Mouse (Mus musculus) hindbrain, embryonic 11.5 days (tissue): ENCODE data around the gene Fam168b. TPM values are rescaled to one million over a fixed set of nuclear protein-coding genes. Genes with fewer than 3 reads are reported as not detected.

Source experiments
- ATAC-seq: fragments of 200-750 bp; cut with Nextera tagmentation; 2 replicates; pipeline ENCODE4 v1.8.0; 2017; ENCODE audit warnings: mild to moderate bottlenecking, moderate TSS enrichment, moderate library complexity; ENCODE audit not compliant: low FRiP score
- DNase-seq: peaks from one replicate; pipeline ENCODE4 v3.0.0-alpha.2; 2015; ENCODE audit warnings: low spot score
- H3K27ac ChIP-seq: fragments of 300-500 bp; sonication (generic); 2 replicates; pipeline ENCODE4 v1.5.1; 2014; ENCODE audit warnings: mild to moderate bottlenecking, low read depth, low read length
- H3K27me3 ChIP-seq: fragments of 300-500 bp; sonication (generic); 2 replicates; pipeline ENCODE4 v1.6.1; 2014; ENCODE audit warnings: mild to moderate bottlenecking, low read length, moderate library complexity, mixed read lengths; ENCODE audit not compliant: control insufficient read depth, insufficient read depth
- H3K36me3 ChIP-seq: fragments of 300-500 bp; sonication (generic); 2 replicates; pipeline ENCODE4 v1.6.1; 2014; ENCODE audit warnings: mild to moderate bottlenecking, low read length, moderate library complexity, mixed read lengths; ENCODE audit not compliant: control insufficient read depth, insufficient read depth
- H3K4me1 ChIP-seq: fragments of 300-500 bp; sonication (generic); replicated peaks from 2 replicates; pipeline ENCODE4 v1.6.1; 2014; ENCODE audit warnings: low read length, mixed read lengths; ENCODE audit not compliant: control insufficient read depth, insufficient read depth
- H3K4me2 ChIP-seq: fragments of 300-500 bp; sonication (generic); replicated peaks from 2 replicates; pipeline ENCODE4 v1.6.1; 2014; ENCODE audit warnings: mild to moderate bottlenecking, low read depth, low read length
- H3K4me3 ChIP-seq: fragments of 300-500 bp; sonication (generic); 2 replicates; pipeline ENCODE4 v1.5.1; 2014; ENCODE audit warnings: low read depth, low read length
- H3K9ac ChIP-seq: fragments of 300-500 bp; sonication (generic); 2 replicates; pipeline ENCODE4 v1.6.1; 2014; ENCODE audit warnings: low read depth, low read length
- H3K9me3 ChIP-seq: fragments of 300-500 bp; sonication (generic); 2 replicates; pipeline ENCODE4 v1.6.1; 2016; ENCODE audit warnings: low read length; ENCODE audit not compliant: control insufficient read depth
- WGBS: fragments of 180-500 bp; shearing (Covaris S2); extraction: QIAGEN DNeasy Blood & Tissue Kit; methylation state at CpG from one replicate; pipeline ENCODE4 v1.1.7; 2014; 5-methylcytosine and 5-hydroxymethylcytosine counted together
- polyA plus RNA-seq: library from polyadenylated mRNA; unstranded; fragments of >200 nt; fragmentation: Nextera tagmentation; extraction: Ambion mirVana; gene quantifications from 2 replicates; pipeline ENCODE4 v1.2.1, GENCODE M21; 2014

Fam168b gene
- polyA plus RNA-seq, 1 experiment from 2014 or later = 75.6 TPM

- 2% methylated on average over 12 of the region's 12 CpGs for WGBS
- H3K27me3 ChIP-seq = no peaks in the 10 kb centered on the region
- peak overlapping the region; percentile 80 for H3K9ac ChIP-seq
- DNase-seq (peak; percentile 35), ATAC-seq (no peak)
- peak overlapping the region; percentile 91 for H3K4me2 ChIP-seq
- peak overlapping the region; percentile 88 for H3K27ac ChIP-seq
- H3K9me3 ChIP-seq = no peaks in the 10 kb centered on the region
- no peaks in the 10 kb centered on the region for H3K4me1 ChIP-seq
- H3K4me3 ChIP-seq = peak overlapping the region; percentile 81
- H3K36me3 ChIP-seq = no peaks in the 10 kb centered on the region
These were observed 1.0 kb downstream of the Fam168b start for GRCm38 (mm10) chr1:34841709-34842388.

- H3K9me3 ChIP-seq = no peaks in the 10 kb centered on the region
- H3K4me2 ChIP-seq = no peak overlapping the region
- no peaks in the 10 kb centered on the region for H3K4me1 ChIP-seq
- H3K27me3 ChIP-seq = no peaks in the 10 kb centered on the region
- no peak for DNase-seq
- no peak overlapping the region for H3K9ac ChIP-seq
- peaks cover 4% of the 10 kb centered on the region; the same call in 1 of the 2 replicates for H3K36me3 ChIP-seq
- 69% methylated on average over 12 of the region's 12 CpGs for whole genome bisulfite sequencing
- no peak overlapping the region for H3K27ac ChIP-seq
- H3K4me3 ChIP-seq = no peak overlapping the region
- no peak for ATAC-seq
These were observed 3.6 kb downstream of the Fam168b start for GRCm38 (mm10) chr1:34839241-34839640.

GRCm38 (mm10) chr1:34837951-34838689 is 4.7 kb downstream of the Fam168b start:
- Histone ChIP-seq H3K4me2 (no peak overlapping the region), H3K9ac (no peak overlapping the region), H3K9me3 (no peaks in the 10 kb centered on the region), H3K27ac (no peak overlapping the region), H3K4me1 (no peaks in the 10 kb centered on the region), H3K36me3 (peaks cover 4% of the 10 kb centered on the region; the same call in 1 of the 2 replicates), H3K4me3 (no peak overlapping the region), H3K27me3 (no peaks in the 10 kb centered on the region)
- ATAC-seq = no peak
- 70% methylated on average over 6 of the region's 6 CpGs for WGBS
- no peak for DNase-seq

- H3K27ac ChIP-seq = no peak overlapping the region
- H3K4me2 ChIP-seq = no peak overlapping the region
- H3K36me3 ChIP-seq = peaks cover 4% of the 10 kb centered on the region; the same call in 1 of the 2 replicates
- WGBS = 91% methylated on average over 2 of the region's 2 CpGs
- DNase-seq = no peak
- no peak for ATAC-seq
- no peaks in the 10 kb centered on the region for H3K27me3 ChIP-seq
- H3K4me1 ChIP-seq = no peaks in the 10 kb centered on the region
- H3K9me3 ChIP-seq = no peaks in the 10 kb centered on the region
- H3K9ac ChIP-seq = no peak overlapping the region
- no peak overlapping the region for H3K4me3 ChIP-seq
These were observed 8.0 kb downstream of the Fam168b start for GRCm38 (mm10) chr1:34834904-34835303.

- DNase-seq = no peak
- H3K4me3 ChIP-seq = no peak overlapping the region
- no peak for ATAC-seq
- no peaks in the 10 kb centered on the region for H3K4me1 ChIP-seq
- H3K4me2 ChIP-seq = no peak overlapping the region
- 82% methylated on average over 1 of the region's 1 CpGs for WGBS
- H3K27me3 ChIP-seq = no peaks in the 10 kb centered on the region
- no peak overlapping the region for H3K27ac ChIP-seq
- H3K36me3 ChIP-seq = peaks cover 3% of the 10 kb centered on the region; the same call in 1 of the 2 replicates
- H3K9me3 ChIP-seq = no peaks in the 10 kb centered on the region
- H3K9ac ChIP-seq = no peak overlapping the region
These were observed 11.5 kb downstream of the Fam168b start for GRCm38 (mm10) chr1:34831381-34831780.

GRCm38 (mm10) chr1:34830934-34831333 is 11.9 kb downstream of the Fam168b start:
- Histone ChIP-seq H3K4me3 (no peak overlapping the region), H3K4me1 (no peaks in the 10 kb centered on the region), H3K36me3 (no peaks in the 10 kb centered on the region; the same call in 1 of the 2 replicates), H3K27me3 (no peaks in the 10 kb centered on the region), H3K9ac (no peak overlapping the region), H3K27ac (no peak overlapping the region), H3K4me2 (no peak overlapping the region), H3K9me3 (no peaks in the 10 kb centered on the region)
- DNase-seq (no peak), ATAC-seq (no peak)
- WGBS = 75% methylated on average over 2 of the region's 2 CpGs

GRCm38 (mm10) chr1:34828528-34829294 is 14.2 kb downstream of the Fam168b start:
- Histone ChIP-seq H3K9me3 (no peaks in the 10 kb centered on the region), H3K27ac (no peak overlapping the region), H3K4me3 (no peak overlapping the region), H3K4me2 (no peak overlapping the region), H3K9ac (no peak overlapping the region), H3K27me3 (no peaks in the 10 kb centered on the region), H3K36me3 (no peaks in the 10 kb centered on the region), H3K4me1 (no peaks in the 10 kb centered on the region)
- 92% methylated on average over 5 of the region's 5 CpGs for WGBS
- ATAC-seq (no peak), DNase-seq (no peak)

GRCm38 (mm10) chr1:34827900-34828299 is 15.0 kb downstream of the Fam168b start:
- ATAC-seq = no peak
- no peak for DNase-seq

More at GRCm38 (mm10) chr1:34827900-34828299, 15.0 kb downstream of the Fam168b start:
- 90% methylated on average over 7 of the region's 7 CpGs for WGBS
- H3K36me3 ChIP-seq = no peaks in the 10 kb centered on the region
- H3K9ac ChIP-seq = no peak overlapping the region
- no peaks in the 10 kb centered on the region for H3K9me3 ChIP-seq
- H3K27ac ChIP-seq = no peak overlapping the region
- no peak overlapping the region for H3K4me2 ChIP-seq
- H3K27me3 ChIP-seq = no peaks in the 10 kb centered on the region
- no peaks in the 10 kb centered on the region for H3K4me1 ChIP-seq
- H3K4me3 ChIP-seq = no peak overlapping the region
